Mouse (Mus musculus) WW6 (cell line): ENCODE data around the gene Spen.

Source experiments
- DNase-seq: peaks from one replicate; pipeline ENCODE4 v3.0.0-alpha.2; 2013; ENCODE audit warnings: low read depth, low spot score

Spen gene

GRCm38 (mm10) chr4:141421423-141421822 lies 117.0 kb downstream of the Spen start:
- DNase-seq, result no peak

DNA sequence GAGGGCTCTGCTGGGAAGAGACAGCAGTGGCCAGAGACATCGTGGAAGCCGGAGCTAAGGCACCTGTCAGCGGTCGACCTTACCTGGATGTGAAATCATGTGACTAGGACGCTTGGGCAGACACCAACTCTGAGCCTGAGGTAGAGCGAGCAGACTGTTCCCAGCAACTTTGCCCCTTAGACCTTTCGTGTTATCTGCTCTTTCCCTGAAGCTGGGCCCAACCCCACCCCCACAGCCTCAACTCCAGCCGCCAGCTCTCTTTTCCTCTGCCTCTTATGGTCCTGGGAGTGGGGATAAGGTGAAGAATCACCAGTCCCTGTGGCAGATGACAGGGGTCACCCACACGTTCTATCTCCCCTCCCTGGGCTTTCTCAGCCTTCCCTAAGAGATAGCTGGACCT lies 117.5 kb downstream of the Spen start:
- DNase-seq, result no peak

- DNase-seq, result no peak
These were observed 118.1 kb downstream of the Spen start, which contains the start of gene Hspb7 for GRCm38 (mm10) chr4:141420192-141420829. Gene Hspb7 (plus strand): TSS chr4:141420779.

DNA sequence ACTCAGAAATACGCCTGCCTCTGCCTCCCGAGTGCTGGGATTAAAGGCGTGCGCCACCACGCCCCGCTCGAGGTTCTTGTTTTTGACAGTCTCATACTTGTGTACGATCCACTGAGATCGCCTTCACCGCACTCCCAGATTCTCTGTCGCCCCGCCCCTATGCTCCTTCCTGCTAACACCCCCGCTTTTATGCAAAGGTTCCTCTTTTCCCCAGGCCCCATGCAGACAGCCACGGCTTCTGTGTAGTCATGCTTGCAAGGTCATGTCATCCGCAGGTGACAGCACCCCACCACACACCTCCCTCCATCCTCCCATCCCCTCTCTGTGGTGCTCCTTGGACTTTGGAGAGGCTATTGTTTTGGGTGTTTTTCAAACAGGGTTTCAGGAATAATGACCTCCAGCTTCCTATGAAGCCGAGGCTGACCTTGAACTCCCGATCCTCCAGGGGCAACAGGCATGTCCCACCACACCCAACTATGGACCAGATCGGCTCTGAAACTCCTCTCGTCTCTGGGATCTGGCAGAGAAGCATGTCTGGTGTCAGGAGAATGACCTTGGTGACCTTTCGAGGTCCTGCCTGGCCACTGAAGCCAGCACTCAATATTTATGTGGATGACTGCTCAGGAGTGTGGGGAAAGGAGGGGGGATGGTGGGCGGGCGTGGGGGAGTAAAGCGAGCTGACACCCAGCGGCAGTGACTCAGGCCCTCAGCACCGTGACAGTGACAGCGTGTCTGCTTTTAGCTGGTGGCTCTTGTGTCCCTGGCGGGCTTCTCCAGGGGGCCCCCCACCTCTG lies 118.8 kb downstream of the Spen start:
- no peak for DNase-seq
